Mouse (Mus musculus) retina, embryonic 14.5 days (tissue): ENCODE data around the gene Pdgfa.

Source experiments
- DNase-seq: peaks from one replicate; pipeline ENCODE4 v3.0.0-alpha.2; 2015; ENCODE audit warnings: low spot score

Gene Pdgfa

GRCm38 (mm10) chr5:138953986-138954385 lies 43.2 kb downstream of the Pdgfa start:
- DNase-seq: no peak

- DNase-seq: no peak
Measured at GRCm38 (mm10) chr5:138952969-138953368, 44.2 kb downstream of the Pdgfa start.

- no peak for DNase-seq
Measured at GRCm38 (mm10) chr5:138951305-138951704, 45.9 kb downstream of the Pdgfa start.

GRCm38 (mm10) chr5:138949165-138949564 lies 48.0 kb downstream of the Pdgfa start:
- no peak for DNase-seq

- DNase-seq: peak; percentile 51
Measured at GRCm38 (mm10) chr5:138948031-138948980, 48.9 kb downstream of the Pdgfa start.

- no peak for DNase-seq
Measured at GRCm38 (mm10) chr5:138947487-138947886, 49.7 kb downstream of the Pdgfa start.

GRCm38 (mm10) chr5:138946931-138947330 lies 50.2 kb downstream of the Pdgfa start:
- no peak for DNase-seq

GRCm38 (mm10) chr5:138945011-138945410 lies 52.2 kb downstream of the Pdgfa start:
- no peak for DNase-seq

GRCm38 (mm10) chr5:138944551-138944950 lies 52.6 kb downstream of the Pdgfa start:
- DNase-seq: no peak

- no peak for DNase-seq
Measured at GRCm38 (mm10) chr5:138941842-138942241, 55.3 kb downstream of the Pdgfa start.

GRCm38 (mm10) chr5:138940576-138940975 lies 56.6 kb downstream of the Pdgfa start:
- no peak for DNase-seq

GRCm38 (mm10) chr5:138938572-138939163 lies 58.5 kb downstream of the Pdgfa start:
- no peak for DNase-seq

GRCm38 (mm10) chr5:138936399-138937089 lies 60.6 kb downstream of the Pdgfa start:
- no peak for DNase-seq

- DNase-seq: no peak
Measured at GRCm38 (mm10) chr5:138934540-138934939, 62.6 kb downstream of the Pdgfa start.

- peak; percentile 39 for DNase-seq
Measured at GRCm38 (mm10) chr5:138932460-138933432, 64.4 kb downstream of the Pdgfa start.

- no peak for DNase-seq
Measured at GRCm38 (mm10) chr5:138931836-138932235, 65.3 kb downstream of the Pdgfa start.

- DNase-seq: no peak
Measured at GRCm38 (mm10) chr5:138929879-138930507, 67.2 kb downstream of the Pdgfa start.
